Mouse (Mus musculus) subcutaneous adipose tissue, adult 2 months (tissue): Measurements from ENCODE around the gene Pld1. TPM values are rescaled to one million over a fixed set of nuclear protein-coding genes. Genes with fewer than 3 reads are reported as not detected.

Experiments
- polyA plus RNA-seq: library from polyadenylated mRNA; depleted of rRNA; stranded (reverse); fragments of >200 nt; gene quantifications from 2 replicates; pipeline ENCODE4 v1.2.3, GENCODE M21; 2012; ENCODE audit warnings: low replicate concordance; rRNA removed

Gene Pld1
- 6.5 and 8.9 TPM in 2 replicates for polyA plus RNA-seq

GRCm38 (mm10) chr3:27938381-27939323 is at the start of gene Pld1:
TSS of gene Pld1 (plus strand) at chr3:27938695.

GRCm38 (mm10) chr3:27896318-27896892 is 42.1 kb upstream of the Pld1 start, which contains the start of gene Tmem212:
TSS of gene Tmem212 (minus strand) at chr3:27896368.

Other genes starting within 250 kb of the Pld1 start
- gene Fndc3b, start 227.4 kb upstream of the Pld1 start, polyA plus RNA-seq: 31.2 and 32.8 TPM in 2 replicates
- 0.26 TPM in 1 of 2 replicates, not detected in the other for gene Tmem212, start 42.3 kb upstream of the Pld1 start, polyA plus RNA-seq